Mouse (Mus musculus) left cerebral cortex, postnatal 25 days (tissue): ENCODE data around the gene Lsm12. TPM values are rescaled to one million over a fixed set of nuclear protein-coding genes. Genes with fewer than 3 reads are reported as not detected.

Experiments used
- DNase-seq, 2 experiments: peaks; one replicate each; pipeline ENCODE4 v3.0.0; 2022; ENCODE audit warnings: low spot score in 2 of 2, mixed read lengths in 1 of 2
- intact Hi-C: fragments of 180-260 bp; cut with DNase I; formaldehyde crosslinking; loops from one replicate; pipeline ENCODE4 v1.15.1; 2025
- total RNA-seq, 2 experiments: library from RNA; stranded (reverse); gene quantifications; 2 replicates each; pipeline ENCODE4 v1.2.3; 2021

Gene Lsm12
- total RNA-seq, 2 experiments from 2014 or later, result 58.3 to 66.4 TPM

DNA sequence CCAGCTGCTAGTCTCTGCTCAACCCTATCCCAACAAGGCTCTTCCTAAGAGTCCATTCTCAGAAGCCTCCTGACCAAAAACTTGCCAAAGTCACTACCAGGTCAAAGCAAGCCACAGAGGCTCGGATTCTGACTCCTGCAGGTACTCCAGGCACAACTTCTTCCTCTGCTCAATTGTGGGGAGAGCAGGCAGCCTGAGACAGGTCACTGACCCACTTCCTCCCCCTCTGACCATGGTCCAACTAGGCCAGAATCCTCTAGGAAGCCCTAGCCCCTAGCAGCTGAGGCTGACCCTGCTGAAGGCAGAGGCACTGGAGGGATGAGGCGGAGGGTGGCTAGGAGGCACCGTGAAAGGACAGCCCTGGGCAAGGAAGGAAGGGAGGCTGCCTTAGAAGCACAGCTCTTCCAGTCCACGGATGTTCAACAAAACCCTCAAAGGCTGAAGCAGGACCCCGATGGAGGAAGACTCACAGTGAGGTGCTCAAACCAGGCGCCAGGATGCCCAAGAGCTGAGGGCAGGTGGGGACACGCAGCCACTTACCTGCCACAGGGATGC lies 32.9 kb upstream of the Lsm12 start:
- intact Hi-C loops, result loop anchor here (1.0 to 2.0 kb wide), 4 partner anchors 12 to 29 kb away; partner anchors contain the start of genes G6pc3 and Hdac5
- no peak for DNase-seq

DNA sequence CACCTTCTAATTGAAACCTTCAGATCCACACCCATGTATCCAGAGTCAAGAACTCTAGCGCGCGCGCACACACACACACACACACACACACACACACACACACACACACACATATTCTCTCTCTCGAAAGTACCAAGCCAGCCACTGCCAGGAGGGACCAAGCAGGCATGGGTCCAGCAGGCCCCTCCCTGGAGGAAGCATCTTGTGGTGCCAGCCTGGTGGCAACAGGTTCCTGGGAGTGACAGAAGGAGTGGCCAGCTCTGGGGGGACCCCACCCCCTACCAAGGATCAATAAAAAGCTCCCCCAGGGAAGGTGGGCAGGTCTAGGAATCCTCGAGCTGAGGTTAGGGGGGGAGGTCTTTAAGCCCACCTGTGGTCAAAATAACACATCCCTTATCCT lies 32.3 kb upstream of the Lsm12 start:
- intact Hi-C loops, result loop anchor here (1.0 kb wide), 1 partner anchor 28 kb away; the partner anchor contains the start of gene G6pc3
- DNase-seq, result no peak

DNA sequence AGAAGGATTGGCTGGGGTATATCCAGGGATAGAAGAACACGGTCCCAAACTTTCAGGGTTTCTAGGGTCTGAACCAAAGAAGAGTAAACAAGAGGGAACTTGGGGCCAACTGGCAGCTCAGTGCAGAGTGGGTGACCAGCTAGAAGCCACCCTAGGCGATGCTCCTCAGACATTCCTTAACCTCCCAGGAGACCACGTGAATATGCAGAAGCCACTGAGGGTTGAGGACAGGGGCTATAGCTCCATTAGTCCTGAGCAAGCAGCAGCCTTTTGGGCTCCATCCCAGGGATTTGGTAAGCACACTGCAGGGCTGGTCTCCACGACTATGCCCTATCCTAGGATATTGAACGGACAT lies 31.8 kb upstream of the Lsm12 start:
- intact Hi-C loops, result loop anchor here (1.0 kb wide), 1 partner anchor 28 kb away; the partner anchor contains the start of gene G6pc3
- DNase-seq, result no peak

DNA sequence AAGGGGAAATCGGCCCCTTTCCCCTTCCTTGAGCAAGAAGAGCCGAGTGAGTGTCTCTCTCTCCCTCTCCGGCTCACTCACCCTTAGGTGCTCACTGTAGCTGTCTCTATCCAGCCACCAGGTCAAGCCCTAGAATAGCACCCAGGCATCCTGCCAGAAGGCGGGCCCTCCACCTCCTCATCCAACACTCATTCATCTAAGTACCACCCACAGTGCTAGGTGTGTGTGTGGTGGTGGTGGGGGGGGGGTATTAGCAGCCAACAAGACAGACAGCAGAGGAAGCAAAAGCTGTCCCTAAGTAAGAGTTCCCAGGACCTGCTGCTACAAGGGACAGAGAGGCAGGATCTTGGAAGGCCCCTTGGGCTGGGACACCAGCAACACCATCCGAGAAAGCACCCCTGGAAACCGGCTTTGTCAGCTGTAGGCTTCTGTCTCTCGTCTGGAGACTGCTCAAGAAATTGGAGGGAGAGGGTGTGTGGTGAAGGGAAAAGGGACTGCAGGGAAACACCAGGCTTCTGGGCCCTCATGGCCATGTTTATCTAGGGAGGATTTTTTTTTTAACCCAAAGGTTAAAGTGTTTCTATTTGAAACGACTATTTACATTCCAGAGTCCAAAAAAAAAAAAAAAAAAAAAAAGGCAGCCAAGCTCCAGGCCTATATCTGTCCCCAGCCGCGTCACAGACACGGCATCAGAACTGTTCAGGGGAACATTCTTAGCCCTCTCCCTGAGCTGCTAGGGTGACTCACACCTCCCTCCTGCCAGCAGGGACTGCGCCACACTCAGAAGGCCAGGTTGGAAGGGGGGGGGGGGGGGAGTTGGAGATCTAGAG lies 31.2 kb upstream of the Lsm12 start:
- intact Hi-C loops, result no loop called here
- DNase-seq, result peak in 1 of 2 experiments; percentile 86

DNA sequence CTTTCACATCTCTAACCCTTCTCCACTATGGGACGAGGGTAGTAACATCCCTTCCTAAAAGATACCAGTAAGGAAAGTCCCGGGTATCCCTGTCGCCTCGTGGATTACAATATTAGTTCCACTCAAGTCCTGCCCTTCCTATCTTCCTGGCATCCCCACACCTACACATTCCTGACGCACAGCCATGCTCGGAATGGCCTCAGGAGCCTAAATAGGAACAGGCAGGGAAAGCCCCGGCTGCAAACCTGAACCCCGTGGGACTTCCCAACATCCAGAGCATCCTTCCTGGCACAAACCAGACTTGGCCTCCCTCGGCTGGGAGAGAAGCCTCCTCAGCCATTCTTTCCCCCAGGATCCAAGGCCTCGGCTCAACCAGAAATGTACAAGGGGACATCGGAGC lies 30.4 kb upstream of the Lsm12 start:
- intact Hi-C loops, result no loop called here
- no peak for DNase-seq

DNA sequence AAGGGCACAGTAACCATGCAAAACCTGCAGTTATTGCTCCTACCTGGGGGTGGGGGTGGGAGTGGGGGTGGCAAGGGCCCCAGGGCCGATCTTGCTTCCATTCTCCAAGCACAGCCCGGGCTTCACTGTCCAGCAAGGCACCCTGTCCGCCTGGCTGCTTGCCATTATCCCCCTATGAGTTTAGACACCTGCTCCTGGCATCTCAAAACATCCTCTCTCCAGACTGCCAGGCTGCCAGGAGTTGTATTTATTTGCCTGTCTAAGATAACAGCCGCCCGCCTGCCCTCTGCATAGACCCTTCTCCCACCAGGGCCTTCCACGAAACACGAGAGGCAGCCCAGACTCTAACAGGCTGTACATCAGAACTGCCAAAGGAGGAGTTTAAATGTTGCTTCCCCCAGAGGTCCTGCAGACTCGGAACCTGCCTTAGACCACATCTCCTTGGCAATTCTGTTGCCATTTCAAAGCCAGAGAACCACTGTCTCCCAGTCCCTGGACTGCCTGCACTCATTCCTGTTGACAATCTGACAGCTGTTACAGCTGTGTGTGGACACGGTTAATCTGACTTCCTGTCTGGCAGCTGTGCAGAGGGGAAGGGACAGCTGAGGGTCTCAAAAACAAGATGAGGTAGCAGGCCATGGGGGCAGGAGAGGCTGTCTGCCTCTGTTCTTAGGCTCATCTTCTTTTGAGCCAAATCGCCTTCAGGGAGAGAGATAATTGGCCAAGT lies 29.5 kb upstream of the Lsm12 start:
- DNase-seq, result no peak
- intact Hi-C loops, result no loop called here

DNA sequence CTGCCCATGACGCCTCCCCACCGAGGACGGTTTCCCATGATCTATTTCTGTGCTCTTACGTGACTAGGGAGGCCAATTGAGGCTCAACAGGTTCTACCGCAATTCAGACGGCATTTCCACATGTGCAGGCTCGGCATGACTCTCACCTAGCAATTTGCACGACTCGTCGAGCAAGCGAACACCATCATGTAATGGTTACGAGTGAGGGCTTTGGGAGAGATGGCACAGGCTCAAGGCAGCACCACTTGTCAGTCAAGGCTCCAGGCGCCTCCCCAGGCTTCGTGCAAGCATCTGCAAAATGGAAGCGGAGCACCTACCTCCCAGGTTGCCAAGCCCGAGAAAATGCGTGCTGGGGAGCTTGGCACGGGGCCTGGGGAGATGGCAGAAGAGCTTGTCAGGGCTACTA lies 26.8 kb upstream of the Lsm12 start:
- DNase-seq, result no peak
- intact Hi-C loops, result no loop called here

DNA sequence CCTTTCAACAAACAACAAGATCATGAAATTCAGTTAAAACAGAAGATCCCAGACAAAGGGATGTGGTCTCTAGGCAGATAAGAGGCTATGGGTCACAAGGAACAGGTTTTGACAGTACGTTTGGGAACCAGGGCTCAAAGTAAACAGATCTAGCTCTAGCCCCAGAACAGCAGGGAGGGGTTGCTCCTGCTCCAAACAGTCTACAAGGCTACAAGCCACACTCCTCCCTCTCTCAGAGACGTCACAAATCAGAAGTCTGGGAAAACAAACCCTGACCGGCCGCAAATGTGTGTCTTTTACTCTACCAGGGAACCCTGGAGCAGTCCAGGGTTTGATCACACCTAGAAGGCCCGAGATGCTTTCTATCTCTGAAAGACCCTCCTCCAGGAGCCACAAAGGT lies 25.9 kb upstream of the Lsm12 start:
- DNase-seq, result no peak

DNA sequence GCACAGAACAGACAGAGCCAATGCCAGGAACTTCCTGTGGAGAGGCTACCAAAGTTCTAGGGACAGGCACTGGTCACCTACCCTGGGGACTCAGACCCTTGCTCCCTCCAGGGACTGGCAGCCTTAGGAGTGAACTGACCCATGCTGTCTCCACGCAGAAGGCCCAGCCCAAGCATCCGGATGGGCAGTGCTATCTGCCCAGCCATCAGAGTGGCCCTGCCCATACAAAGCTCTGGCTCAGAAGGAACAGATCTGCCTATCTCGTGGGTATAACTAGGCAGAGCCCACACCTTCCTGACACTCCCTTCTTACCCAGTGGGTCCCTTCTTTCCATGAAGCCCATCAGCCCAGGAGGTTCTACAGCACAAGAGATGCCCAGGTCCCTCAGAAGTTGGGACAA lies 25.1 kb upstream of the Lsm12 start:
- intact Hi-C loops, result no loop called here
- no peak for DNase-seq

More for the DNA sequence above, 25.9 kb upstream of the Lsm12 start:
- intact Hi-C loops, result no loop called here

DNA sequence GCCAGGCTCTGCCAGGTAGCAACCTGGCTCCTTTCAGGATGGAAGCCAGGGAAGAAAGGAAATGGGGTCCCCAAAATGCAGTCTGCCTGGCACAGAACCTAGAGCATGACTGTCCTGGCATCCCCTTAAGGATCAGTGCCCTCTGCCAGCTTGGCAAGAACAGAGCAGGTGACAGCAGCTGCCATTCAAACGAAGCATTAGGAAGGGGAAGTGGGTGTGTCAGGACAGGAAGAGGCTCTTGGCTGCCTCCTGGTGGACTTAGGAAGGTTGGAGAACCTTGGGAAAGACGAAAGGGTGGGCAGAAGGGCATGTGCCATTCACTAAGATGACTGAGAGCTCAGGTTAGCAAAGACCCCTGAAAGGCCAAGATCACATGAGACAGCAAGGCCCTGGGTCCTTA lies 24.6 kb upstream of the Lsm12 start:
- intact Hi-C loops, result no loop called here
- DNase-seq, result no peak

DNA sequence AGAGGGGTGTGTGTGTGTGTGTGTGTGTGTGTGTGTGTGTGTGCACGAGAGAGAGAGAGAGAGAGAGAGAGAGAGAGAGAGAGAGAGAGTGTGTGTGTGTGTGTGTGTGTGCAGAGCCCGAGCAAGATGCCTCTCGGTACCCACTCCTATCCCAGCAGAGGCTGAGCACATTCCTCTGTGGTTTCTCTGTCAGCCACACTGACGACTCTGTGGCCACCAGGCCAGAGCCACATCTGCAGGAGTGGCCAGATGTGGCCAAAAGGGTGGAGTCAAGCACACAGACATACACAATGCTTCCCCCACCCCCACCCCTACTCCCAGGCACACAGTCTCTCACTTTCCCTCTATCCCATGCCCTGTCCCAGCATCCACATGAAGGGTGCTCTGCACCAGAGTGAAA lies 23.8 kb upstream of the Lsm12 start:
- intact Hi-C loops, result no loop called here
- DNase-seq, result no peak

DNA sequence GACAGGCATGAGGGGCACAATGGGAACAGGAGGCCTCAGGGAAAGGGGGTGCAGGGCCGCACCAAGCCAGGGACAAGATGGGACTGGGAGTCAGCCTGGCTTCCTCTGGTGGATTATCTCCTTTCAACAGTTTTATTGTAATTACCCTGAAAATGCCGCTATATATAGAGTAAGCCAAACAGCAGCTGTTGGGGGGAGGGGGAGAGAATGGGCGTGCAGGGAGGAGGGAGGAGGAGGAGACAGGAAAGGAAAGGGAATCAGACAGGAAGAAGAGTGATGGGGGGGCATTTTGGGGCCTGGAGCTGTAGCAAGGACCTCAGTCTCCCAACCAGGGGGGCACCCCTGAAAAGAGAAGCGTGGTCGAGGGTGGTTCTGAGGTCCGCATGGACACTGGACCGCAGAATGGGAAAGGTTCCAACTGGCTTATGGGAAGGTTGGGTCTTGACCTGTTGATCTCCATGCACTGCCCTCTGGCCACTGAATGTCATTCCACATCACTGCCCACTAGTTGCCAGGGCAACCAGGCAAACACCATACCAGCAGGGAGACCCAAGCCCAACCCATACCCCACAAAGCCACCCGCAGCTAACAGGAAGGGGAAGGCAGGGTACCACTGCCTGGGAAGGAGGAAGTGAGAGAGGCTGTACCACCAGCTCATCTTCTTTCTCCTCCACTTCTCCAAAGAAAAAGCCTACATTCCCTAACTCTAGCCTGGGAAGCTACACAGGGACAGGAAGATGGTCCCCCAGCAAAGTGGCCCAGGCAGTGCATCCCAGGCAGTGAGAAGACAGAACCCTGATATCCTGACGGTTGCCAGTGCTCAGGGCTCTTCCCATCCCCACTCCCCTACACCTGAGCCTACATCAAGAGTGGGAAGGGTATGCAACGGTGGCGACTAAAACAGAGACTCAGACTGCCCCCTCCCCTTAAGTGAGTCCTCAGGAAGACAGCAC lies 23.0 kb upstream of the Lsm12 start:
- intact Hi-C loops, result no loop called here
- peak in 1 of 2 experiments; percentile 57 for DNase-seq

DNA sequence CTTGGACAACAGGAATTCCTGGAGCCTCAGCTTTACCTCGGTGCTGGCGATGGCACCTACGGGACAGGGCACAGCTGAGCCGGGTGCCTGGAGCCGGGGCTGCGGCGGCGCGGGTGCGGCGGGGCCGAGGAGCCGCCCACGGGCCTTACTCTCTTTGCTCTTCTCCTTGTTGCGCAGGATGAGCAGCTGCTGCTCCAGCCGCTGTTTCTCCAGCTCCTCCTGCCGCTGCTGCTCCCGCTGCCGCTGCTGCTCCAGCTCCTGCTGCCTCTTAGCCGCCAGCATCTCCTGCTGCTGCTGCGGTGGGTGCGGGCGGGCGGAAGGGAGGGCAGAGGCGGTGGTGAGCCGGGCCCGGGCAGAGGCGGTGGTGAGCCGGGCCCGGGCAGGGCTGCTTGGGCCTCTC lies 21.4 kb upstream of the Lsm12 start:
- DNase-seq, result no peak
- intact Hi-C loops, result no loop called here

DNA sequence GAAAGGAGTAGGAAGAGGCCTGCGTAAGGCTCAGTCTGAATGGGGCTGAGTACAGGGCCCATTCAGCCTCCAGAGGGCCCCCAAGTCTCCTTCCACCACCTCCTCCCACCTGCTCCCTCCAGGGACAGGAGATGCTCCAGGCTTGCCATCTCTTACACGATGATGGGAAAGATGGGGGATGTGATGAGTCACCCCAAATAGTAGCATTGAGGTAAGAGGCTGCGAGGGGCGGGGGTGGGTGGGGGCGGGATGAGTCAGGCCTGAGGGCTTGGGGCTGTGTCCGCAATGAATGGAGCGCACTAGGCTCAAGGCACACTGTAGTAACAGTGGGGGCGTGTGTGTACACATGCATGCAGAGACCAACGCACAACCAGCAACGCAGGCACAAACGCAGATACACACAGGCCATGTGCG lies 16.3 kb upstream of the Lsm12 start:
- peak; percentile 58 to 91 for DNase-seq
- intact Hi-C loops, result loop anchor here (1.0 to 2.0 kb wide), 3 partner anchors 17 to 43 kb away; no protein-coding TSS in a partner anchor

DNA sequence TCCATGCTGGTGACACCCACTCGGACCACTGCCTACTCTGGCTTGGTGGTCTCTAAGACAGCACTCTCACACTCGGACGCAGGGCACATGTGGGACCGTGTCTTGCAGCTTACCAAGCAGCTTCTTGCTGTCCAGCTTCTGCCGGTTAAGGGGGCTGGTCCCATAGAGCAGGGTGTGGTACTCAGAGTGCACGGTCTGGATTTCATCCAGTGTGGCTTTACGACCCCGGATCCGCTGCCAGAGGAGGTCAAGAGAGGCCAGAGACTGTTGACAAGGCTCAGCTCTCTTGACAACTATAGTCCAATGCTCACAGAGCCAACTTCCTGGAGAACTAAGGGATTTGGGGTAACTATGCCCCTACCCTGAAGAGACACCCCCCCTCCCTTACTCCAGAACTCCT lies 14.8 kb upstream of the Lsm12 start:
- no peak for DNase-seq
- intact Hi-C loops, result loop anchor here (2.0 kb wide), 1 partner anchor 19 kb away; no protein-coding TSS in a partner anchor

DNA sequence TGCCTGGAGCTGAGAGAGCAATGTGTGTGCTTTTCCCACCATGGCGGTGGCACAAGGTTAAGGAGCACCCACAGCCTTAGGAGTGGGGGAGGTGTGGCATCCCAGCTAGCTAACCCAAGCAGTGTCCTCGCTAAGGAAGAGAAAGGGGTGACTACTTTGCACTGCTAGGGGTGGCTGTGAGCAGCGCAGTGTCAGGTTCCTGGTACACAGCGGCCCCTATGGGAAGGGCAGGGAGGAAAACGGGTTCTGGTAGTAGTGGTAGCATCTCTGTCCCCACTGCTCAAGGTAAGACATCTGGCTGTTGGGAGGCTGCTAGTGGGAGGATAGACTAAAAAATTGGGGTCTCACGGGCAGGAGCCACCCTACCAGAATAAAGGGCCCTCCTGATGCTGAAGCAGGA lies 13.1 kb upstream of the Lsm12 start:
- no peak for DNase-seq
- intact Hi-C loops, result no loop called here

DNA sequence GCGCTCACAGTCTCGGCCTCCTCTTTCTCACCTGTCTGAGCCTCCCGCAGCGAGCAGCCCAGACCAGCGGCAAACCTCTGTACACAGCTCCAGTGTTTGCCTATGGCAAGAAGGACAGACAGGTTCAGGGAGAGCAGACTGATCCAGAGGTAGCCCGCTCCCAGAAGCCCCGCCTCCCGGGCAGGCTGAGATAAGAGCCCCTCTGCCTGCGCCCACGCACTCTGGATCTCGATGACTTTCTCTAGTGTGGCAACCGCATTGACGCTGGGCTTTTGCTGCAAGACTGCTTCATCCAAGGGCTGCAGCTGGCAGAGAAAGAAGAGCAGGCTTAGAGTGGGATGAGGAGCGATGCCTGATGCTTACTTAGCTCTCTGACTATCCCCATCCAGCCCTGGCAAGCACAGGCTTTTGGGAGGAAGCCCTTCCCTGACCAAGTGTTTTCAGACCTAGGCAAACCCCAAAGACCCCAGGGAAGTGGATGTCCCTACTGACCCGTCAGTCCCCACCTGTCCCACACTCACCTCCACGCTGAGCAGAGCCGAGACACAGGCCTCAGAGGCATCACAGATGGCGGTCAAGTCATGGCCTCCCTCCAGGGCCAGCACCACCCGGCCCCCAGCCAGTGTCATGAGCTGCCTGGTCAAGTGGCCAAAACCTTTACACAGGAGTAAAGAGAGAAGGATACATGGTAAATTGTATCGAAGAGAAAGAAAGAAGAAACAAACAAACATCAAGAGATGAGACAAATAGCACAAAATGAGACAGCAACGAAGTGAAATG lies 11.1 kb upstream of the Lsm12 start:
- intact Hi-C loops, result no loop called here
- peak in 1 of 2 experiments; percentile 72 for DNase-seq

DNA sequence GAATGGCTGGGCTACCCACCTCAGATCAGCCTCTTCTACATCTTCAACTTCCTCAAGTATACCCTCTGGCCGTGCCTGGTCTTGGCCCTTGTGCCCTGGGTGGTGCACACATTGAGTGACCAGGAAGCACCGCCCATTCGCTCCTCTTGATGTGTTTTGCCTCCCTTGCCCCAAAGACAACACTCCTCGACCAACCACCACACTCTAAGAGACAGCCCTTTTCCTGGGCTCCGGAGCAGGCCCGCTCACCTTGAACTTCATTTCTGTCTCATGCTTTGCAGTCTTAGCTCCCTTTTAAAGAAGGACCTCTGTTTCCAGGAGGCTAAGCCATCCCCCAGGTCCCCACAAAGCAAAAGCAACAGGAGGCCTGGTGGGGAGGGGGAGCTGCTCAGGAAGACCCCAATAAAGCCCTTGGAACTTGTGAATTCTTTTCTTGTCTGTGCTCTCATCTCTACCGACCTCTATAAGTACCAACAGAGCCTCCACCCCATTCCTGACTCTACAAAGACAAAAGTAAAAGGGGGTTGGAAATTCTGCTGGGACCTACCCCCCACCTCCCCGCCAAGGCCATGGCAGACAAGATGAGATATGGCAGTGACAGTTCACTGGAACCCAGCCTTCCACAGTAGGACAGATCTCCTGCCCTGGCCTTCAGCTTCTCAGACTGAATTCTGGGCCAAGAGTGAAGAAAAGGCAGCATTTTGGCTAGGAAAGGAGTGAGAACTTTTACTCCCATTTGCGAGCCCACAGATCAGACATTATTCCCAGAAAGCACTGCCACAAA lies 8.8 kb upstream of the Lsm12 start:
- intact Hi-C loops, result no loop called here
- DNase-seq, result no peak
